Mouse (Mus musculus) testis, adult 2 months (tissue): ENCODE measurements around the gene G6pc3.

ENCODE experiments used
- CTCF ChIP-seq: fragments of 200-500 bp; IDR thresholded peaks from 2 replicates; pipeline ENCODE4 v1.5.1; 2012; ENCODE audit warnings: low read depth, mild to moderate bottlenecking, inconsistent platforms, low read length, moderate library complexity; ENCODE audit not compliant: control insufficient read depth, insufficient read depth, insufficient replicate concordance
- POLR2A ChIP-seq: fragments of 200-500 bp; IDR thresholded peaks from 2 replicates; pipeline ENCODE4 v1.6.1; 2012; ENCODE audit warnings: low read depth, mild to moderate bottlenecking, inconsistent platforms, low read length, moderate library complexity; ENCODE audit not compliant: control insufficient read depth

GRCm38 (mm10) chr11:102201408-102201821 lies 12.0 kb downstream of the G6pc3 start:
- TF ChIP-seq POLR2A (no peak), CTCF (no peak)
